Mouse (Mus musculus) olfactory bulb, adult 2 months (tissue): ENCODE measurements at regions not wholly inside any gene's neighbourhood (a gene's known extent, or its start where the extent isn't known, plus 50 kb on each side); places are given as distances from the start of the nearest gene placed in this dataset.

Experiments used
- CTCF ChIP-seq: fragments of 200-500 bp; IDR thresholded peaks from 2 replicates; pipeline ENCODE4 v1.5.1; 2012; ENCODE audit warnings: low read depth, mild to moderate bottlenecking, low read length, moderate library complexity; ENCODE audit not compliant: insufficient read depth
- POLR2A ChIP-seq: fragments of 200-500 bp; IDR thresholded peaks from 2 replicates; pipeline ENCODE4 v1.6.1; 2012; ENCODE audit warnings: mild to moderate bottlenecking, low read depth, low read length, moderate library complexity; ENCODE audit not compliant: insufficient read depth

DNA sequence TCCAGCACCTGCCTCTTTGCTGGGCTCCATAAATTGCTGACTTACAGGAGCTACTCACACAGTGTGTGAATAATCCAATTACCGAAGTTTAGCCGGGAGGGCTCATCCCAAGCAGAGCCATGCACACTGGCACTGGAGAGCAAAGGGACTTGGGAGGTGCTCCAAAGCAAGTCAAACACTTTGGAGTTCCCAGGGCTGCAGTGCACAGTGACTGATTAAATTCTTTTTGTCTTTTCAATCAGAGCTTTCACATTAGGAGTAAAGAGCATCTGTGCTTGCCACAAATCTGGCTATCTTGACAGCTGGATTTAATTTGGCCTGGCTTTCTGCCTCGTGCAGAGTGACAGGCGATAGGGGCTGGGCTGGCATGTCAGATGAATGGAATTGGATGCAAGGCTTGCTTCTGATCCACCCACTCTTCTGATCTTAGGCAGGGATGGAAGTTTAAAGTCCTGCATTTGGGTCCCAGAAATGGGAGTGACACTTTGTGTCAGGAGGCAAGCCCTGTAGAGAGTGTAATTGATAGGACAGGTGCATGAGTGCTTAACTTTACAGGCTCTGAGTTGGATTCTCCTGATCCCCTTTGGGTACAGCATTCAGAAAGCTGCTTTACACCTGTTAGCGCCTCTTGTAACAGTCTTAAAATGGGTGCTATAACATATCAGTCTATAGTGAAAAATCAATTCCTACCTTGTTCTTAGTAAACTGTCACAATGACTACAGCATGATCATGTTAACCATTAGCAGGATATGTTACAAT lies 1239.3 kb upstream of the Sel1l start:
- no peak for TF ChIP-seq CTCF
- TF ChIP-seq POLR2A, result no peak
